Mouse (Mus musculus): ENCODE data around the gene Rad1.
"Not testable (repeated sequence)": the region's sequence is repeated elsewhere in the genome, so short reads cannot be mapped to it uniquely, and the experiment has no call there.

Gene Rad1

GRCm38 (mm10) chr15:10525896-10526295 lies 40.1 kb downstream of the Rad1 start:
- no peak for DNase-seq

- DNase-seq: no peak
Measured at GRCm38 (mm10) chr15:10531352-10531751, 45.5 kb downstream of the Rad1 start.

GRCm38 (mm10) chr15:10533361-10533760 lies 47.5 kb downstream of the Rad1 start:
- DNase-seq: not testable (repeated sequence)

GRCm38 (mm10) chr15:10534591-10534990 lies 48.8 kb downstream of the Rad1 start:
- no peak for DNase-seq

- DNase-seq: no peak
Measured at GRCm38 (mm10) chr15:10535969-10536368, 50.2 kb downstream of the Rad1 start.

- DNase-seq: no peak
Measured at GRCm38 (mm10) chr15:10540271-10541088, 54.7 kb downstream of the Rad1 start.
